Mouse (Mus musculus) spleen, adult 12 weeks (tissue): Measurements from ENCODE around the gene Dlk2.

Experiments used
- DNase-seq: peaks from one replicate; pipeline ENCODE4 v3.0.0; 2022; ENCODE audit warnings: low spot score

The Dlk2 gene

DNA sequence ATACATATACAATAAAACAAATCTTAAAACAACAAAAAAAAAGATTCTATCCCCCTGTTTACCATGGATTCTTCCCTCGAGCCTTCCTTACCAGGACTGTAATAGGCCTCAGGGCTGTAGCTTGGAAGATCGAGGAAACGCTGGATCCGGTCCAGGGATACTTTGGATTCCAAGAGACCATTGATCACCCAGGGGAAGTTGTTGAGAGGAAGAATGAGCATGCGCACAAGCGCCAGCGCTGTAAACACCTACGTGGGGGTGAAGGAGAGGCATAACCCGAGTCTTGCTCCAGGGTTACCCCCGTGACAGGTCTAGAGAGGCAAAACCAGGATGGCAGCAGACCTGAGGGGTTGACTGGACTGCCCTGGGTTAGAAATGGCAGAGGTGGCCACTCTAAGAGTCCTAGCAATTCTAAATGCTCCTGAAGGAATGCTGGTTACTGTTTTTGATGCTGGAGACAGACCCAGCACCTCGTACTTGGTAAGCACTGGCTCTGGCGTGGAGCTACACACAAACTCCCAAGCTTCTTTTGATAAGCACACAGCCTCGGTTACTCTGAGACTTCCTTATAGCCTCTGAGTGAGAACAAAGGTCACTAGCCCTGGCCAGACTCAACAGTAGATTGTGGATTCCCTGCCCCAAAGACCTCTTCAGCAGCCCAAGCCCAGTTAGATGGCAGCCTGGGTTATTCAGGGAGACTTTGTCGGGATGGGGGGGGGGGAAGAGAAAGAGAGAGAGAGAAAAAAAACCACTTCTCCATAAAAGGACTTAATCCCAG lies 25.0 kb downstream of the Dlk2 start:
- no peak for DNase-seq

DNA sequence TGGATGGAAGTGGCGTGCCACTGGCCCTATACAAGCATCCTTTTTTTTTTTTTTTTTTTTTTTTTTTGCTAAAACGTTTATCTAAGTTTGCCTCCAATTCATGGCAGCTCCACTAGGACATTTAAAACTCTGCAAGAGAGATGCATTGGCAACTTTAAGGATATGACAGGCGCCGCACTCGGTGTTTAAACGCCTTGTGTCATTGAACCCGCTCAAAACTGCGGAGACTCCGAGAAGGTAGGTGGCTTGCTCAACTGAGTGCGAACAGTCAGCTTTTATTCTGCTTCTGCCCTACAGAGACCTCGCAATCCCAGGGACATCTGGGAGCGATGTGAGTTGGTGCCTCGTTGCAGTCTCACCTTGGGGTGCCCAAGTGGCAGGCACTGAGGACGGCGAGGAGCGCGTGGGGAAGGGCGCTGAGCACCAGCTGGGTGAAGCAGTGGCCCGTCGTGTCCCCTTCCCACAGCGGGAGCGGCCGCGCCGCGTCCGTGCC lies 30.2 kb downstream of the Dlk2 start:
- DNase-seq, result no peak

GRCm38 (mm10) chr17:46327906-46328534 lies 30.8 kb downstream of the Dlk2 start, which contains the start of gene Abcc10:
Gene Abcc10 (minus strand): TSS chr17:46328352.
- DNase-seq, result peak; percentile 86

DNA sequence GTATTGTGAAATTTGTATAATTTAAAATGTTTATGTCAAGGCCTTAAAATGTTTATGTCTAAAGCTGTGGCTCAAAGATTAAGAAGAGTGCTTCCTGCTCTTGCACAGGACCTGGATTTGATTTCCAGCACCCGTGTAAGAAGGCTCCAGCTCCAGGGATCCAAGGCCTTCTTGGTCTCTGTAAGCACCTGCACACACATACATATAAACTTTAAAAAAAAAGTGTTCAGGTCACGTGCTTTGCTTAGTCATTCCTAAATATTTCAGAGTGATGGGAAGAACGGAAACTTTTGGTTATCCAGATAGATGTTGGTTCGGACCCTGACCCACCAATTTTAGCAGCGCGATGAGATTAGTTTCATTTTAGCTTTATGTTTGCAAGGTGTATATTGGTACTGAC lies 31.5 kb downstream of the Dlk2 start:
- no peak for DNase-seq

DNA sequence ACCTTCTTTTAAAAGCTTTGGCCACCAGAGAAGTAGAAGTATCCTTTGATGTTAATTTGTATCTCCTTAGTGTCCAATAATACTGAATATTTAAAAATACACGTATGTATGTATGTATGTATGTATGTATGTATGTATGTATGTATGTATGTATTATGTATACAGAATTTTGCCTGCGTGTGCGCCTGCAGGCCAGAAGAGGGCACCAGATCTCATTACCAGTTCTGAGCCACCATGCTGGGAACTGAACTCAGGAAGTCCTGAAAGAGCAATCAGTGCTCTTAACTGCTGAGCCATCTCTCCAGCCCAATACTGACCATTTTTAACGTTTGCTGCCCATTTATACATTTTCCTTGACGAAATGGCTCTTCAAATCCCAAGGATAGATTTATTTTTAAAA lies 39.3 kb downstream of the Dlk2 start:
- DNase-seq, result no peak

GRCm38 (mm10) chr17:46341208-46341607 lies 44.0 kb downstream of the Dlk2 start:
- DNase-seq, result no peak

GRCm38 (mm10) chr17:46351026-46351700 lies 53.9 kb downstream of the Dlk2 start:
- no peak for DNase-seq
